Mouse (Mus musculus): Measurements from ENCODE around the gene Fndc5. TPM values are rescaled to one million over a fixed set of nuclear protein-coding genes. Genes with fewer than 3 reads are reported as not detected.

The Fndc5 gene
- 1.5 and 9.3 TPM in 2 replicates for polyA plus RNA-seq (2012; rRNA removed; ENCODE audit: low replicate concordance)

DNA sequence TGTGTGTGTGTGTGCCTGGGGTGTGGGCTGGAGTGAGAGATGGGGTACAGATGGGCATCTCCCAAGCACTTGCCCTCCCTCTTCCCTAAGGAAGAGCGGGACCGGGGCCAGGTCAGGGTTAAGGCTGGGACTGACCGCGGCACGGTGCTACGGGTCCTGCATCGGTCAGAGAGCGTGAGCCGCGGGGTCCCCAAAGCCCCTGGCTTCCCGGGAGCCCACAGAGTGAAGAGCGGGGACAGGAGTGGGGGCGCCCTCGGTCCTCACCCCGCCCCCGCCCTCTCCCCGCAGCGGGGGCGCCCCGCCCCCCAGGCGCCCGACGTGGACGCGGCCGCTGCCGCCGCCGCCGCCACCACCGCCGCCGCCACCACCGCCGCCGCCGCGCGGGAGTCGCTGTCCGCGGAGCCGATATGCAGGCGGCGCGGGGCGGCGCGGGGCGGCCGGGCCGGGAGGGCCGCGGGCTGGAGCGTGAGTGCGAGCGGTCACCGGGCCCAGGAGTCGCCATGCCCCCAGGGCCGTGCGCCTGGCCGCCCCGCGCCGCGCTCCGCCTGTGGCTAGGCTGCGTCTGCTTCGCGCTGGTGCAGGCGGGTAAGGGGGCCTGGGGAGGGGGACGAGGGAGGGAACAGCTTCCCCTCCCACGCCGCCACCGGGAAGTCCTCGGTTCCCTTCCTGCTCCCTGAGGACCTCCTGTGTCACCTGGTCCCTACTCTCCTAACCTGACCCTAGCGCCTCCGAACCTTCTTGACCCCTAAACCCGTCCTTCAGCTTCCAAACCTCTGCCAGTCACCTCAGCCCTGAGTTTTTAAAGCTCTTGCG, at the start of gene Fndc5:
Gene Fndc5, plus strand, starts transcription at position 421 of the 813 bp plus-strand sequence.

DNA sequence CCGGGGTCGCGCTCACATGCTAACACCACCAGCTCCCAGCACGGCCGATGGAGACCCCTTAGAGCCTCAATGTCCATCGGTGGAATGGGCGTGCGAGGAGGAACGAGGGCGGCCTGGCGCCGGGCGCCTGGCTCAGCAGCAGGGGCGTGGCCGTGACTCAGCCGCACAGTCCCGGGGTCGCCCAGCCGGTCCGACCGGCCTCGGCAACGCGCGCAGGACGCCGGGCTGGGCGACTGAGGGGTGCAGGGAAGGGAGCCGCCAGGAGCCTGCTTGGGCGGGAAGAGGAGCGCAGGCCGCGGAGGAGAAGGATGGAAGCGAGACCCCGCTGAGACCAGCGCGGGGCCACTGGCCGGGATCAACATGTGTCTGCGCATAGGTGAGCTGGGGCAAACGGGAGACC, 31.4 kb upstream of the Fndc5 start, which contains the start of gene Tmem54:
Gene Tmem54, plus strand, starts transcription at position 193 of the 400 bp plus-strand sequence.

DNA sequence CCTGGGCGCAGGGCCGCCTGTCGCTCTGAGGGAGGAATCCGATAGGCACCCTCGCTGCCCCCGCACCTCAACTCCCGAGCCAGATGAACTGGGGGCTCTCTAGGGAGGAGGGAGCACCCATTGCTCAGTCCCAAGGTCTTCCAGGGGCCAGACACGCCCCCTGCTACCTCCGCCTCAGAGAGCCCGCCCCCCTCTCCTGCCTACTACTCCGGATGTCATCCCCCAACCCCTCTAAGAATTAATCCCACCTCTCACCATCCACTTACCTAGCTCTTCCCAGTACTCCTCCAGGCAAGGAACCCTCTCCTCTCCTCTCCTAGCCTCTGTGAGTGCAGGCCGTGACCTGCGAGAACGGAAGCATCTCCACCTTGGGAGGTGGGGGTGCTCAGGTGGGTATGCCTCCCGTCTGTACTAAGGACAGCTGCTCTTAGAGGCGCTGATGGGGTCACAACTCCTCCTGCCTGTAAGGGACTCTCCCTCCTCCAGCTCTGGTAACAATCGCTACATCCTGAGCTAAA, 15.2 kb upstream of the Fndc5 start, which contains the start of gene Hpca:
Gene Hpca, minus strand, starts transcription at position 468 of the 518 bp plus-strand sequence.

DNA sequence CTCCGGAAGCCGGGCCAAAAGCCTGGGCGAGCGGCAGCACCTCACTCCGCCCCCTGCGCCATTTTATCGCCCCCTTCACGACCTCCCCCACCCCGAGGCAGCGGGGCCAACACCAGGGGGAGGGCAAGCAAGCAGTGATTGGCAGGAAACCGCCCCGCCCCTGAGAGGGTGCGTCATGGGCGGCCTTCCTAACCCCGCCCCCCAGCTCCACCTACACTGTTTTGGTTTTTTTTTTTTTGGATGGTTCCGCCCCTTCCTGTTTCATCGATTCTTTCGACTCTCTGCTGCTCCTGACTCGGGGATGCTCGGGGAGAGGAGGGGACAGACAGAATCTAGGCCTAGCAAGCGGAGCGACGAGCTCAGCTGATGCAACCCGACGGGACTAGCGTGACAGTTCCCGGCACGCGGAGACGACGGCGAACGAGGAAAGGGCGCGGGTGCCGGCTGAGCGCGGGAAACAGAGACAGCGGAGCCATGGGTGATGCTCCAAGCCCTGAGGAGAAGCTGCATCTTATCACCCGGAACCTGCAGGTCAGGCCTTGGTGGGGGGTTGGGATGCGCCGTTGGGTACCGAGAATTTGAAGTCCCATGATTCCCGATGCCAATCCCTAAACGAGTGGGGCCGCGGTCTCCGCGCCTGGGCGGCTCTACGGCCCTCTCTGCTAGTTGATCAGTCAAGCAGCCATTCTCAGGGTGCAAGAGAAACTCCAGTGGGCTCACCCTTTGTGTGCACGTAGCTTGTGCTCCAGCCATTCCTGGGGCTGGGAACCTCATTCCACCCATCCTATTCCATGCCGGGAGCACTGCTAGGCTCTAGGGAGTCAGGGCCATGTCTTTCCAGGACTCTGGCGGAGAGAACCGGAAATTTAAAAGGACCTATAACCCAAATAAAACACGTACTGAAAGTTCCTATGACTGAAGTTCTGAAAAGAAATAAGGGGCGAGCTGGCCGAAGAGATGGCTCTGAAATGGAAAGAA, 53.0 kb downstream of the Fndc5 start, which contains the start of the genes S100pbp and Yars:
Gene S100pbp, minus strand, starts transcription at position 186 of the 978 bp plus-strand sequence.
Gene Yars, plus strand, starts transcription at position 219 of the 978 bp plus-strand sequence.

Other genes with a start within 250 kb of the Fndc5 start
- 17.9 and 25.6 TPM in 2 replicates for gene Azin2, start 174.6 kb upstream of the Fndc5 start, polyA plus RNA-seq (2012; rRNA removed; ENCODE audit: low replicate concordance)
- gene Ak2, start 145.0 kb upstream of the Fndc5 start, polyA plus RNA-seq (2012; rRNA removed; ENCODE audit: low replicate concordance) = 94.7 and 102 TPM in 2 replicates
- 45.6 and 141 TPM in 2 replicates for gene Rnf19b, start 78.7 kb upstream of the Fndc5 start, polyA plus RNA-seq (2012; rRNA removed; ENCODE audit: low replicate concordance)
- 13.9 and 16.2 TPM in 2 replicates for gene Tmem54, start 31.5 kb upstream of the Fndc5 start, polyA plus RNA-seq (2012; rRNA removed; ENCODE audit: low replicate concordance)
- gene Hpca, start 15.0 kb upstream of the Fndc5 start, polyA plus RNA-seq (2012; rRNA removed; ENCODE audit: low replicate concordance) = 3.0 and 3.8 TPM in 2 replicates
- gene S100pbp, start 52.7 kb downstream of the Fndc5 start, polyA plus RNA-seq (2012; rRNA removed; ENCODE audit: low replicate concordance) = 13.7 and 23.0 TPM in 2 replicates
- gene Yars, start 52.8 kb downstream of the Fndc5 start, polyA plus RNA-seq (2012; rRNA removed; ENCODE audit: low replicate concordance) = 11.3 and 16.7 TPM in 2 replicates
- 24.0 and 41.3 TPM in 2 replicates for gene C77080, start 124.4 kb downstream of the Fndc5 start, polyA plus RNA-seq (2012; rRNA removed; ENCODE audit: low replicate concordance)
- gene Sync, start 150.6 kb downstream of the Fndc5 start, polyA plus RNA-seq (2012; rRNA removed; ENCODE audit: low replicate concordance) = 0.90 and 3.5 TPM in 2 replicates
- 18.0 and 32.5 TPM in 2 replicates for gene Rbbp4, start 198.4 kb downstream of the Fndc5 start, polyA plus RNA-seq (2012; rRNA removed; ENCODE audit: low replicate concordance)
- gene Zbtb8os, start 198.7 kb downstream of the Fndc5 start, polyA plus RNA-seq (2012; rRNA removed; ENCODE audit: low replicate concordance) = 8.7 and 14.4 TPM in 2 replicates
- gene Zbtb8a, start 241.1 kb downstream of the Fndc5 start, polyA plus RNA-seq (2012; rRNA removed; ENCODE audit: low replicate concordance) = 12.2 and 16.3 TPM in 2 replicates